Mouse (Mus musculus) testis, adult 2 months (tissue): ENCODE results near the gene Lin7b.

Experiments used
- CTCF ChIP-seq: fragments of 200-500 bp; IDR thresholded peaks from 2 replicates; pipeline ENCODE4 v1.5.1; 2012; ENCODE audit warnings: low read depth, mild to moderate bottlenecking, inconsistent platforms, low read length, moderate library complexity; ENCODE audit not compliant: control insufficient read depth, insufficient read depth, insufficient replicate concordance
- POLR2A ChIP-seq: fragments of 200-500 bp; IDR thresholded peaks from 2 replicates; pipeline ENCODE4 v1.6.1; 2012; ENCODE audit warnings: low read depth, mild to moderate bottlenecking, inconsistent platforms, low read length, moderate library complexity; ENCODE audit not compliant: control insufficient read depth

- TF ChIP-seq CTCF = no peak
- no peak for TF ChIP-seq POLR2A
Observed at GRCm38 (mm10) chr7:45372371-45372770, 2.0 kb upstream of the Lin7b start.
